Mouse (Mus musculus): ENCODE data around the gene Tas2r135. TPM values are rescaled to one million over a fixed set of nuclear protein-coding genes. Genes with fewer than 3 reads are reported as not detected.

Gene Tas2r135
- polyA plus RNA-seq (2014; fragmentation: Illumina TruSeq; extraction: RNeasy Lipid Tissue Mini Kit (QIAGEN cat#74804); ENCODE audit: low read depth, low replicate concordance): not detected

GRCm38 (mm10) chr6:42405134-42405533, at the start of gene Tas2r135:
Tas2r135 (plus strand) TSS chr6:42405434.

GRCm38 (mm10) chr6:42372816-42373547, 32.3 kb upstream of the Tas2r135 start, which contains the start of gene Epha1:
Epha1 (minus strand) TSS chr6:42373268.

GRCm38 (mm10) chr6:42399938-42400337, 5.3 kb upstream of the Tas2r135 start, which contains the start of gene Tas2r143:
Tas2r143 (plus strand) TSS chr6:42400238.

GRCm38 (mm10) chr6:42434446-42434845, 29.2 kb downstream of the Tas2r135 start, which contains the start of gene Tas2r126:
Tas2r126 (plus strand) TSS chr6:42434535.

Other genes with a start within 250 kb of the Tas2r135 start
- gene Tas2r144, start 190.1 kb upstream of the Tas2r135 start, polyA plus RNA-seq (2014; fragmentation: Illumina TruSeq; extraction: RNeasy Lipid Tissue Mini Kit (QIAGEN cat#74804); ENCODE audit: low read depth, low replicate concordance): not detected
- gene Gstk1, start 159.5 kb upstream of the Tas2r135 start, polyA plus RNA-seq (2014; fragmentation: Illumina TruSeq; extraction: RNeasy Lipid Tissue Mini Kit (QIAGEN cat#74804); ENCODE audit: low read depth, low replicate concordance): 200 TPM
- gene Tmem139, start 143.5 kb upstream of the Tas2r135 start, polyA plus RNA-seq (2014; fragmentation: Illumina TruSeq; extraction: RNeasy Lipid Tissue Mini Kit (QIAGEN cat#74804); ENCODE audit: low read depth, low replicate concordance): 0.58 TPM
- 5.0 TPM for gene Casp2, start 140.4 kb upstream of the Tas2r135 start, polyA plus RNA-seq (2014; fragmentation: Illumina TruSeq; extraction: RNeasy Lipid Tissue Mini Kit (QIAGEN cat#74804); ENCODE audit: low read depth, low replicate concordance)
- not detected for gene Clcn1, start 118.7 kb upstream of the Tas2r135 start, polyA plus RNA-seq (2014; fragmentation: Illumina TruSeq; extraction: RNeasy Lipid Tissue Mini Kit (QIAGEN cat#74804); ENCODE audit: low read depth, low replicate concordance)
- gene Fam131b, start 80.8 kb upstream of the Tas2r135 start, polyA plus RNA-seq (2014; fragmentation: Illumina TruSeq; extraction: RNeasy Lipid Tissue Mini Kit (QIAGEN cat#74804); ENCODE audit: low read depth, low replicate concordance): not detected
- gene Zyx, start 55.8 kb upstream of the Tas2r135 start, polyA plus RNA-seq (2014; fragmentation: Illumina TruSeq; extraction: RNeasy Lipid Tissue Mini Kit (QIAGEN cat#74804); ENCODE audit: low read depth, low replicate concordance): 3.2 TPM
- 4.6 TPM for gene Epha1, start 32.2 kb upstream of the Tas2r135 start, polyA plus RNA-seq (2014; fragmentation: Illumina TruSeq; extraction: RNeasy Lipid Tissue Mini Kit (QIAGEN cat#74804); ENCODE audit: low read depth, low replicate concordance)
- gene Tas2r143, start 5.2 kb upstream of the Tas2r135 start, polyA plus RNA-seq (2014; fragmentation: Illumina TruSeq; extraction: RNeasy Lipid Tissue Mini Kit (QIAGEN cat#74804); ENCODE audit: low read depth, low replicate concordance): not detected
- not detected for gene Tas2r126, start 29.1 kb downstream of the Tas2r135 start, polyA plus RNA-seq (2014; fragmentation: Illumina TruSeq; extraction: RNeasy Lipid Tissue Mini Kit (QIAGEN cat#74804); ENCODE audit: low read depth, low replicate concordance)
- gene Olfr458, start 59.8 kb downstream of the Tas2r135 start, polyA plus RNA-seq (2014; fragmentation: Illumina TruSeq; extraction: RNeasy Lipid Tissue Mini Kit (QIAGEN cat#74804); ENCODE audit: low read depth, low replicate concordance): not detected
- gene Olfr457, start 70.9 kb downstream of the Tas2r135 start, polyA plus RNA-seq (2014; fragmentation: Illumina TruSeq; extraction: RNeasy Lipid Tissue Mini Kit (QIAGEN cat#74804); ENCODE audit: low read depth, low replicate concordance): not detected
- not detected for gene Olfr456, start 81.8 kb downstream of the Tas2r135 start, polyA plus RNA-seq (2014; fragmentation: Illumina TruSeq; extraction: RNeasy Lipid Tissue Mini Kit (QIAGEN cat#74804); ENCODE audit: low read depth, low replicate concordance)
- not detected for gene Olfr455, start 142.2 kb downstream of the Tas2r135 start, polyA plus RNA-seq (2014; fragmentation: Illumina TruSeq; extraction: RNeasy Lipid Tissue Mini Kit (QIAGEN cat#74804); ENCODE audit: low read depth, low replicate concordance)
- not detected for gene Tcaf3, start 192.3 kb downstream of the Tas2r135 start, polyA plus RNA-seq (2014; fragmentation: Illumina TruSeq; extraction: RNeasy Lipid Tissue Mini Kit (QIAGEN cat#74804); ENCODE audit: low read depth, low replicate concordance)
- gene Tcaf2, start 239.8 kb downstream of the Tas2r135 start, polyA plus RNA-seq (2014; fragmentation: Illumina TruSeq; extraction: RNeasy Lipid Tissue Mini Kit (QIAGEN cat#74804); ENCODE audit: low read depth, low replicate concordance): 0.58 TPM